Mouse (Mus musculus): ENCODE data around the gene Cfdp1.

Gene Cfdp1

GRCm38 (mm10) chr8:111765616-111766015 lies 88.5 kb downstream of the Cfdp1 start:
- no peak for DNase-seq

DNA sequence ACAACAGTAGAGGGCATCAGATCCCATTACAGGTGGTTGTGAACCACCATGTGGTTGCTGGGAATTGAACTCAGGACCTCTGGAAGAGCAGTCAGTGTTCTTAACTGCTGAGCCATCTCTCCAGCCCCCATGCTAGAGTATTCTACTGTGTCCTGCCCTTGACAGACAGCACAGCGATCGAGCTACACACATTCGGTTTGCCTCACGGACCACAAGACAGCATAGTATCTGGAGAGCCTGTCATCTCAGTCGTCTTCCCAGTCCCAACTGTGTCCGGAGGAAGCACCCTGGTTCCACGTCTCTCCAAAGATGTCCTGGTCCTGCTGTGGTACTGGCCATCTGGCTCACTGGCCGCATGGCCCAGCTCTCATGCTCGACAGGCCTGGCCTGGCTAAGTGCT lies 89.0 kb downstream of the Cfdp1 start:
- DNase-seq: no peak

DNA sequence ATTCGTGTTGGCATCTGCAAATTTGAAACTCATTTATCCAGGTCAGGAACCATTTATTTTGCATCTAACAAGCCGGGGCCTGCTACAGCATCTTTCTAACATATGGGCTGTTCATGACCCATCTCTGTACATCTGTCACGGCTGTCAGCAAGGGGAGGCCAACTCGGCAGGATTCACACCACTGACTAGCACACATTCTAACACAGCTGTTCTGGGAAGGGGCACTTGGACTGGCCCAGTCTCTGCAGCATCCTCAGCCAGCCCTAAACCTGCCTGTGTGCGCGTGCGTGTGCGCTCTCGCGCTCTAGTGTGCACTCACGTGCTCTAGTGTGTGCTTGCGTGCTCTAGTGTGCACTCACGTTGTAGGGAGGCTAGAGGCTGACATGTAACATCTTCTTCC lies 93.4 kb downstream of the Cfdp1 start:
- DNase-seq: no peak

GRCm38 (mm10) chr8:111758817-111759216 lies 95.3 kb downstream of the Cfdp1 start:
- DNase-seq: no peak

DNA sequence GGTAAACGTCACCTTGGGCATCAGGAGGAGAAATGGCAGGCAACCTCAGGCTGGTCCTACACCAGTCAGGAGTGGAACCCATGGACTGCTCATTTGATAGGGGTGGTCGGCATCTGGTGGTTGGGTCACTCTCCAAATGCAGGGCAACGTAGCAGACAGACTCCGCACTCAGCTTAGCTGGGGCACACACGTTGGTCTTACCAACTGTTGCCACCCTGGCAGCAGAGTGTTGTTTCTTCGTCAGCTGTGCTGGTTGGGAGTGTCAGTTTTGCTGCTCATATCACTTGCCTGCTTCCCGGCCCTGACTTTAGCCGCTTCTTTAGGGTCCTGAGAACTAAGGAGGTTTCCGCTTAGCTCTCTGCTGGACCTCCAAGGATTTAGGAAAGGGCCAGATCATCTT lies 96.5 kb downstream of the Cfdp1 start:
- DNase-seq: no peak

DNA sequence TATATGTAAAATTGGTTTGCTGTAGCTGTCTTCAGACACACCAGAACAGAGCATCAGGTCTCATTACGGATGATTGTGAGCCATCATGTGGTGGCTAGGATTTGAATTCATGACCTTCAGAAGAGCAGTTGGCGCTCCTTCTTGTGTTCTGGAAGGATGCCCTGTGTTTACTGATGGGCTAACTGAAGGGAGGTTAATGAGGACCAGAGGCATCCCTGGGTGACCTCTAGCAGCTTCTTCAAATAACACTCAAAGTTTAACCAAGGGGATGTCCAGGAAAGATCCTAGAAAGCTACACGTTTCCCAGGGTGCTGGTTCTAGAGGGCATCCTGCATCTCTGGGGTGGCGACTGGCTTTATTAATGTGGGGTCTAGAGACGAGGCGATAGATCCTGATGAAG lies 99.4 kb downstream of the Cfdp1 start:
- no peak for DNase-seq

DNA sequence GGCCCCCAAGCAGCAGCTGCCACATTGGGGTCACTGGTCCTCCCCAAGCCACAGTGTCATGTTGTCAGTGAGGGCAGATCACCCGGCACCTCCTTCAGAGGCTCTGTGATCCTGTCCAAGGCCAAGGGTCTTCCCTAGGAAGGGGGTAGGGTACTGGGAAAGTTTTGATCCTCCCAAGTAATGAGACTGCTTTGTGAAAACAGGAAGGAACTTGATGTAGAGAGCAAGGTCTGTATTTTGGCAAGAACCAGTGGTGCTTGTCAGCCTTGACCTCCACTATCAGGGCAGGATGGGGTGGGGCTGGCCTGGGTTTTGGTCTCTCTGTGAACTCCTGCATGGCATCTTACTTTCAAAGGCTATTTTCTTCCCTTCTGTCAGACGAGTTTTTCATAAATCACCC lies 100.0 kb downstream of the Cfdp1 start:
- no peak for DNase-seq

DNA sequence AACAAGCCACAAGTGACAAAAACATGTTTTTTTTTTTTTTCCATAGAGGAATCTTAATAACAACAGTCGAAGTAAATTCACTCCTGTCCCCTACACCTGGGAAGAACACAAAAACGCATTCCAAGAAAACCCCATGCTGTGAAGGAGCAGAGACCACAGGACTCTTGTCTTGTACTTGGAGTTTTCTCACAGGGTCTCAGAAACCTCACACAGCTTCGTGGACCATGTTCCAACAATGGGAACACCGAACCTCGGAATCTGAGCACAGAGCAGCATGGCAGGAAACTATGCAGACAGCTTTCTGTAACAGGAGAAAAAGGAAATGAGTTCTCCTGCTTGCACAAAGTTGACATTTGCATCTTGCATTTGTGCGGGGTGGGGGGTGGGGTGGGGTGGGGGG lies 105.3 kb downstream of the Cfdp1 start:
- no peak for DNase-seq

GRCm38 (mm10) chr8:111747866-111748649 lies 106.0 kb downstream of the Cfdp1 start:
- DNase-seq: no peak

- no peak for DNase-seq
These were observed 107.3 kb downstream of the Cfdp1 start for GRCm38 (mm10) chr8:111746582-111747465.

GRCm38 (mm10) chr8:111745591-111746418 lies 108.3 kb downstream of the Cfdp1 start:
- peak; percentile 76 for DNase-seq

- DNase-seq: no peak
These were observed 109.0 kb downstream of the Cfdp1 start for GRCm38 (mm10) chr8:111745086-111745485.

- peak; percentile 84 for DNase-seq
These were observed 110.0 kb downstream of the Cfdp1 start, which contains the start of gene Bcar1 for GRCm38 (mm10) chr8:111743792-111744696. TSS of gene Bcar1 (minus strand) at chr8:111743809.

DNA sequence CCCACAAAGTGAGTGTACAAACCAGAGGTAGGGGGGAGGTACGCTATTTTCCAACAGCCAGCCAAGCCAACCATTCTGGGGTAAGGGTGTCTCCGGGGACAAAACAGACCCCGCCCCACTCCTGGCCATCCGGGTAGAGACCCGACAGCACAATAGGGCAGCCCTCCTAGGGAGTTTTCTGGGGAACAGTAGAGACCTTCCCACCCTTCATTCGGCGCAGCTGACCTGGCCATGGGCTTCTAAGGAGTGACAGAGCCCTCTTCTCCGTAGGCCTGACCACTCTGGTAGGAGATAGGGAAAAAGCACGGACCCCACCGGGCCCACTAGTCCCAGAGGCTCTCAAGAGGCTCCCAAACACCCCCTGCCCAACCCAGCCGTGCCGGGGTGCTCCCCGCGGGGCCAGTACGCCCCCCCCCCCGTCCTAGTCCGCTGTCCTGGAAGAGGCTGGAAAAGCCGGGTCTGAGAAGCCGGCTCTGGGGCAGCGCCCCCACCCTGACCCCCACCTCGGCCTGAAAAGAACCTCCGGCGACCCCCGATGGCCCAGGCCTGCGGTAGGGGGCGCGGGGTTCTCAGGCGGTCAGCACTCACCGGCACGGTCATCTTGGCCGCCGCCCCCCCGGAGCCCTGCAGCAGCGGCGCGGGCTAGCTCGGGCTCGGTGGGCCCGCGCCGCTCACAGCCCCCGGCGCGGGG lies 110.8 kb downstream of the Cfdp1 start:
- peak; percentile 67 for DNase-seq

- peak; percentile 86 for DNase-seq
These were observed 111.6 kb downstream of the Cfdp1 start for GRCm38 (mm10) chr8:111742261-111743037.

GRCm38 (mm10) chr8:111741556-111741955 lies 112.5 kb downstream of the Cfdp1 start:
- peak; percentile 52 for DNase-seq

DNA sequence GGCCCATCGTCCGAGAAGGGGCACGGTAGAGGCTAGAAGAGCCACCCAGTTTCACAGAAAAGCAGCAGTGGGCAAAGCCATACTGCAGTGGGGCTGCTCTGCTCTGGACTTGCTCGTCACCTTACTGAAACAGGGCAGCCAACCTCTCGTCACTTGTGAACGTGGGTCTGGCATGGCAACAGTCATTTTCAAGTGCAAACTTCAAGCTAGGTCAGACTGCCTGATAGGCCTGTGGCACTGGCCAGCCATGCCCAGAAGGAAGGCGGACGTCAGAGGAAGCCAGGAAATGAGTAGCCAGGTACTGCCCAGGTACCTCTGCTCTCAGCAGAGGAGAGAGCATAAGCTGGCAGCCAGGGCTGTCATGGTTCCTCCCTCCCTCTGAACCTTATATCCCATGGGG lies 113.1 kb downstream of the Cfdp1 start:
- DNase-seq: peak; percentile 56

DNA sequence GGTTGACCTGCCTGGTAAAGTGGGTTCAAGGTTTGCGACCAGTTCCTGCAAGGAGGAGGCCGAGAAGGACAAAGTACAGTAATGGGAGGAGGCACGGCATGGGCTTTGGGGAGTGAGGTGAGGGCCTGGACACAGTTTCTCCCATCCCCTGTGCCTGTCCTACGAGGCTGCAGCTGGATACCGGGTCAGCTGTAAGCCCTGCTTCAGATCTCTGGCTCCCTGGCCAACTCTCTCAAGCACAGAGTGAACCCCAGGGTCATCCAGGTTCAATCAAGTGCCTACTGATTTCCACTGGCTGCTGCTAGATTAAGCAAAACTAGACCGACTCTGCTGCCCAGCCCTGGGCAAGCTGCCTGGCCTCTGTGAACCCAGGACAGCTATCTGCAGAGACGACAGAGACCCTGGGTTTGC lies 113.8 kb downstream of the Cfdp1 start:
- DNase-seq: peak; percentile 50

DNA sequence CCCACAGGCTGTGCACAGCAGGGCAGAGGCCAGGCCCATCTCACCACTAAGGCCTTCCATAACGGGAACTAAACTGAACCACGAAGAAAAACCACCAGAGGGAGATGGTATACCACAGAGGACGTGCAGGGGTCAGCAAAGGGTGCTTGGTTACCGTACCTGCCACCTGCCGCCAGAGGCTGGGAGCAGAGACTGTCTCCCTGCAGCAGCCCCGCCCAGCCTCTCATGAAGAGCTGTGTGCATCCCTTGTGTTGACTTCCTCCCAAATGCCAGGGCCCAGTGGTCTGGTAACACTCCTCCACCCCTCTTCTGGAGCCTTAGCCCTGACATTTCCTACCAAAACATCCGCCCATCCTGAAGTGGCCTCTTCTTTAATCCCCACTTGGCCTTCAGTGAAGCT lies 114.5 kb downstream of the Cfdp1 start:
- peak; percentile 40 for DNase-seq

GRCm38 (mm10) chr8:111738867-111739266 lies 115.2 kb downstream of the Cfdp1 start:
- DNase-seq: no peak

Data from cerebellum, adult 9-11 months (tissue).